Mouse (Mus musculus) cerebellum, adult (tissue): ENCODE data around the gene Gimap8.
"Not testable (repeated sequence)": the region's sequence is repeated elsewhere in the genome, so short reads cannot be mapped to it uniquely, and the experiment has no call there.

Experiments used
- ATAC-seq: cut with Nextera tagmentation; 2 replicates; pipeline ENCODE4 v1.9.2; 2017; ENCODE audit warnings: mild to moderate bottlenecking, moderate library complexity, mixed read lengths; ENCODE audit not compliant: insufficient number of reproducible peaks, low FRiP score, low TSS enrichment

Gene Gimap8

DNA sequence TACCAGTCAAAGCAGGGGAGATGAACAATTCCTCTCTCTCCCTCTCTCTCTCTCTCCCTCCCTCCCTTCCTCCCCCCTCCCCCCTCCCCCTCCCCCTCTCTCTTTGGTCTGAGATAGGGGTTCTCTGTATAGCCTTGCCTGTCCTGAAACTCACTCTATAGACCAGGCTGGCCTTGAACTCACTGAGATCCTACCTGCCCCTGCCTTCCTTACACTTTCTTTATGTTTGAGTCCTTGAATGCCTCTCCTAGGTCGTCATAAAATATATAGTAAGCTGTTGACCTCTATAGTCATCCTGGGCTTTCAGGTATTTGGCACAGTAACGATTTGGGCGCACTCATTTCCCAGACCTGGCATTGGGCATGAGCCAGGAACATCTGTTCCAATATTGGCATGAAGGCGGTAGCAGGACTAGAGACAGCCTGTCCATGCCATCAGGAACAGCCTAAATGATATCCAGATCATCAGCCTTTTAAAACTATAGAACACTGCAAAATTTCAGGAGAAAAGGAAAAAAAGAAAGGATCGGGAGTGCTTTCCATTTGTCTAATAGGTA lies 29.9 kb downstream of the Gimap8 start:
- no peak for ATAC-seq

DNA sequence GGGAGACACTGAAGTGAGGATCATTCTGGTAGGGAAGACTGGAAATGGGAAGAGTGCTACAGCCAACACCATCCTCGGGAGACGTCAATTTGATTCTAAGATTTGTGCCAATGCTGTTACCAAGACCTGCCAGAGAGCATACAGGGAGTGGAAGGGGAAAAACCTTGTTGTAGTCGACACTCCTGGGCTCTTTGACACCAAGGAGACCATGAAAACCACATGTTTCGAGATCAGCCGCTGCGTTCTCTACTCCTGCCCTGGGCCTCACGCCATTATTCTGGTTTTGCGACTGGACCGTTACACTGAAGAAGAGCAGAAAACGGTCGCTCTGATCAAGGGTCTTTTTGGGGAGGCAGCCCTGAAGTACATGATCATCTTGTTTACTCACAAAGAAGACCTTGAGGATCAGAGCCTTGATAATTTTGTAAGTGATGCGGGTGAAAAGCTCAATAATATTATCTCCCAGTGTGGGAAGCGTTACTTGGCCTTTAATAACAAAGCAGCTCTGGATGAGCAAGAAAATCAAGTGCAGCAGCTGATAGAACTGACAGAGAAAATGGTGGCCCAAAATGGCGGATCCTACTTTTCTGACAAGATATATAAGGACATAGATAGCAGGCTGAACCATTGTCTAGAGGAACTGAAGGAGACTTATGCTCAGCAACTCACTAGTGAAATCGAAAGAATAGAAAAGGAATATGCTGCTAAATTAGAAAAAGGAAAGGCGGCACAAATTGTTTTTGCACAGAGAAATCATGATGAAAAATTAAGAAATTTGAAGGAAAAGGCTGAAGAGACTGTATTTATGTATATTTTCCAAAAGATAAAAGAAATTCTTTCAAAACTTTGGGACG lies 30.7 kb downstream of the Gimap8 start:
- ATAC-seq = no peak

DNA sequence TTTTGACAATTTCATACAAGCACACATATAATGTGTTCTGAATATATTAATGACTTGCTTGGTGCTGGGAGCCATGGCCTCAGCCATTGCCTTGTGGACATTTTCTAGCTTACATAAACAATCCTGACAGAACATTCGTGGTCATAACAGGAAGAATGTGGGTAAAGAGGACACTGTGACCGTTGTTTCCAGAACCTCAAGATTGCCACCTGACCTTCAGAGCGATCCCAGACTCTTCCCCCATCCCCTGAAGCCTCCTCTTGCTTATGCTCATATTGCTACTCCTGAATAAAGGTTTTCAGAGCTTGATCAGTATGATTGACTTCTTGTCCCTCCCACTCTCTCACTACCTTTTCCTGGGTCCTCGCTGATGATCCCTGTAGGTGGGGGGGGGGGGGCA lies 31.4 kb downstream of the Gimap8 start:
- ATAC-seq = no peak

- no peak for ATAC-seq
These were observed 32.7 kb downstream of the Gimap8 start for GRCm38 (mm10) chr6:48679701-48680100.

DNA sequence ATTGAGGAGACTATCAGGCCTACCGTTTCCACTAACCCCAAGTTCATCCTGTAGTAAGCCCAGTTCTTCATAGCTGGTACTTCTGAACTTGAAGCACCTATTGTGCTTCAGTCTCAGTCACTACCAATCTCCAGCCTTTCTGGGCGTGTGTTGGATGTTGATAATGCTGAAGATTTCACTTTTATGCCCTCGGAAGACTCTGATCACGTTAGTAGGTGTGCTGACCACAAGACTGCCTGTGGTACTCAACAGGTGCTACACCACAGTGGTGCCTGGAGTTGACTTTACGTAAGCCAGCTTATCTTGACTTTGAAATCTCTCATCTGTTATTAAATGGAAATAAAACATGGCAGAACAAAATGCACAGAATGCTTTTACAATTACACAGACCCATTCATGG lies 33.4 kb downstream of the Gimap8 start:
- no peak for ATAC-seq

- ATAC-seq = no peak
These were observed 34.5 kb downstream of the Gimap8 start for GRCm38 (mm10) chr6:48681472-48682090.

- no peak for ATAC-seq
These were observed 35.2 kb downstream of the Gimap8 start for GRCm38 (mm10) chr6:48682271-48682670.

- not testable (repeated sequence) for ATAC-seq
These were observed 36.3 kb downstream of the Gimap8 start for GRCm38 (mm10) chr6:48683263-48683821.

- ATAC-seq = no peak
These were observed 37.3 kb downstream of the Gimap8 start, which contains the start of gene Gimap4 for GRCm38 (mm10) chr6:48684319-48684718. Gene Gimap4 (plus strand): TSS chr6:48684549.

DNA sequence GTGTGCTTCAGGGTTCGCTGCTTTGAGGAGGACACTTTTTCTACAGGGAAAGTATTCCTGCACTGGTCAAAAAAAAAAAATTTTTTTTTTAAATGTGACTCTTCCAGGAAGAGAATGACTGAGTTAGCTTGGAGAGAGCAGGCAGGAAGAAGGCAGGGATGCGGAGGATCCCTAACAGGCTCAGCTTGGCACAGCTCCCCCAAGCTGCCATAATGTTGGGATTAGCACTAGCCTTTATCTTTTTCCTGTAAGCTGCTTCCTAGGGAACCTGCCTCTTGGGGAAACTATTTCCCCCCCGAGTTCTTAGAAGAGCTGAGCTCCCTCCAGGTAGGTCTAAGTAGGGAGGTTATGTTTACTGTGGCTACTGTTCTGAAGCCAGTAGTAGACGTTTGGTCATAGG lies 37.8 kb downstream of the Gimap8 start:
- ATAC-seq = no peak

GRCm38 (mm10) chr6:48685251-48685650 lies 38.2 kb downstream of the Gimap8 start:
- ATAC-seq = no peak

- ATAC-seq = no peak
These were observed 38.9 kb downstream of the Gimap8 start for GRCm38 (mm10) chr6:48685694-48686665.

DNA sequence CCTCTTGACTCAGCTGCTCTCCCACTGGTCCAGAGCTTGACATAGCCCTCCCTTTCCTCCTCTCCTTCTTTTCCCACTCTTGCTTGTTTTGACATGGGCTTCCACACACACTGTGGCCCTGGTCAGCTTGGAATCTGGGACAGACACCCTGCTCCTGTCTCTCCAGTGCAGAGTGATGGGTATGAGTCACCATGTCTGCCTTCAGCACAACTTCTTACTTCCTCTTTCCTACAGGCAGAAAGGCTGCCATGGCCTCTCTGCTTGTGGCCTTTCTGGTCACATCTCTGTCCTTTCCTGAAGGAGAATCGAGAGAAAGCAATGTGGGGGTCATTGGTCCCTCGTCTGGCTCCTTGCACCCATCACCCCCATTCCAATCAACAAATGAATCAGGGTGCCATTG lies 40.0 kb downstream of the Gimap8 start:
- ATAC-seq = no peak

GRCm38 (mm10) chr6:48689320-48689719 lies 42.3 kb downstream of the Gimap8 start:
- no peak for ATAC-seq

DNA sequence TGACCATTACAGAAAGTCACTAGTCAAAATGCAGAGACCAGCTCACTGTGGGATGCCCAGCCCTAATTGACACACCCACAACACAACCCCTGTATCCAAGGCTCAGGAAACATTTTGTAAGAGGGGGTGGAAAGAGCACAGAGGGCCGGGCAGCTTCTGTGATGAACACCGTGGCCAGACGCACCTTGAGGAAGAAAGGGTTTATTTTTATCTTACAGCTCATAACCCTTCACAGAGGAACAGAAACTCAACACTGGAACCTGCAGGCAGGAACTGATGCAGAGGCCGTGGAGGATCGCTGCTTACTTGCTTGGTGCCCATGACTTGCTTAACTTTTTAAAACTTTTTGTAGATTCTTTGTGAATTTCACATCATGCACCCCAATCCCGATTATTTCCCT lies 45.9 kb downstream of the Gimap8 start:
- no peak for ATAC-seq

DNA sequence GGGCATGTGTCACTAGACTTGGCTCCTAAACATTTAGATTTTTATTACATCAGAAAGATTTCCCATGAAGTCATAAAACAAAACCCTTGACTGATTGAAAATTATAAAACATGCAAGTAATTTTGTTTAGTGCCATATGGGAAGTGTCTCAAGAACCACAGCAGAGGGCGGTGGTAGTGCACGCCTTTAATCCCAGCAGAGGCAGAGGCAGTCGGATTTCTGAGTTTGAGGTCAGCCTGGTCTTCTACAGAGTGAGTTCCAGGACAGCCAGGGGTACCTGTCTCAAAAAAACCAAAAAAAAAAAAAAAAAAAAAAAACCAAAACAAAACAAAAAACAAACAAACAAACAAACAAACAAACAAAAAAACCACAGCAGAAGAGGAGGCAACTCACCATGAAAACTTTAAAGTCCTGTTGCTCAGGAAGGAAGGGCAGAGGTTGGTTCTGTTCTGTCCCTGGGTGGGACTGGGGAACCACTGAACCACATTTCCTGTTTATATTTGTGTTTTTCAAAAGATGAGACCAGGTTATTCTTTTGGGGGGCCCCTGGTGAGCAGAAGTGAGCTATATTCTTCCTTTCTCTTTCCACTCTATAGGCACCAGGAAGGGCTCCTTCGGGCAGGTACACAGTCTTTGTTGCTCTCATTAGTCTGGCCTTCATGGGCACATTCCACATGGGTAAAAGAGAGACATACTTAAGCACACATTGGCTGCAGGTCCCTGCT lies 50.0 kb downstream of the Gimap8 start:
- no peak for ATAC-seq

DNA sequence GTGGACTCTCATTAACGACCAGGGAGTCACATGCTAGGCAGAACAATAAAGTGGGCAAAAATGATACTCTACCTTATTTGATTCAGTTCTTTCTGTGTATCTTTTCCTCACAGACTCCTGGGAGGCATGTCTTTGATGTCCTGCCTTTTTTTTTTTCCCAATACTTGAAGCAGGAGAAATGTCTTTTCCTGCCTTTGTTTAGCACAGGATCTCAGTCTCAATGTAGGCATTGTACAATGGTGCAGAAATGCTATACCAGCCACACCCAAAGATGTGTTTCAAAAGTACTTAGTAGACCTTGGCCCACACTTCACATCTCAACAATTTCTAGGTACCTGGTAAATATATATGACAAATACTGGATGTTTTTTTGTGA lies 50.5 kb downstream of the Gimap8 start:
- ATAC-seq = no peak

GRCm38 (mm10) chr6:48698066-48698856 lies 51.2 kb downstream of the Gimap8 start:
- no peak for ATAC-seq

DNA sequence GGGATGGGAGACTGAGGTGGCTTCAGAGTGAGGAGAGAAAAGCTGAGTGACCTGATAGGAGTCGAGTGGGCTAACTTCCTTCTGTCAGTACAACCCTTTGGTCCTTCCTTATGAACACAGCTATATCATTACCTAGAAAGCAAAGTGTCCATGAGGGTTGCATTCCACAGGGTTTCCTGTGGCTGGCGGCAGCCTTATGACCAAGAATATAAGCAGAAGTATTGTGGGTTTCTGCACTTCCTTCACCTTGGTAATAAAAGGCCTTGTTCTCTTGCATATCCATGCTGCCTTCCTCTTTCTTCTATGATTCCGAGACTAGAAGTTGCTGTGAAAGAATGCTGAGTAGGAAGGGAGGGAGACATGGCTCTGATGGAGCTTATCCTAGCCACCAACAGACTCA lies 51.9 kb downstream of the Gimap8 start:
- ATAC-seq = no peak
